Mouse (Mus musculus) left cerebral cortex, postnatal 10 days (tissue): ENCODE measurements around the gene Mki67. TPM values are rescaled to one million over a fixed set of nuclear protein-coding genes. Genes with fewer than 3 reads are reported as not detected.
"Not testable (repeated sequence)": the region's sequence is repeated elsewhere in the genome, so short reads cannot be mapped to it uniquely, and the experiment has no call there.

Source experiments
- DNase-seq, 2 experiments: peaks; one replicate each; pipeline ENCODE4 v3.0.0; 2021 to 2022; ENCODE audit warnings: low spot score in 2 of 2, mixed read lengths in 1 of 2; ENCODE audit errors: extremely low spot score in 1 of 2
- intact Hi-C: fragments of 180-260 bp; cut with DNase I; formaldehyde crosslinking; loops from one replicate; pipeline ENCODE4 v1.15.1; 2025
- total RNA-seq, 2 experiments: library from RNA; stranded (reverse); gene quantifications; 2 replicates each; pipeline ENCODE4 v1.2.3; 2021

Gene Mki67
- total RNA-seq, 2 experiments from 2014 or later: 5.8 to 5.9 TPM

- no peak for DNase-seq
- intact Hi-C loops: no loop called here
Observed at GRCm38 (mm10) chr7:135722011-135722838, 6.1 kb upstream of the Mki67 start.

DNA sequence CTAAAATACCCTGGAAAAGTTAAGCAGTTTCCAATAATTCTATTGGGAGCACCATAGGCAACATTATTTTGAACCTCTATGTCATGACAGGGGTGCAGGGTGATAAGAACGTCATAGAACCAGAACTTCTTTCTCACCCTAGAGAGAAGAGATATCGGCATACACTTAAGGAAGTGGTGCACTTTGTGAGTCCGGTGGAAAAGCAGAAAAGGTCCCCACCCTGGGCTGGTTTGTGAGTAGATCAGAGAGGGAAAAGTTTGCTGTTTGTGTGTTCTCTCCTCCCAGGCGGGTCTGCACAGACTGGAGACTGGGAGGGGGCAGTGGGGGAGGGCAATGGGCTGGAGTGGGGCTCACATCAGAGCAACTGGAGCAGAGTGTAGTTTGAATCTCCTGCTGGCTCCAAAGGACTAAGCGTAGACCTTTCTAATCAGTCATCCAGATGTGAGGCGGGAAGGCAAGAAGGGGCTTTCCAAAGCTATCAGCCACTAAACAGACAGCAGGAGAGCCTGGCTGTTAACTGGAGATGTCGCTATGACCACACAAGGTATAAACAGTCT lies 5.4 kb upstream of the Mki67 start:
- intact Hi-C loops: no loop called here
- DNase-seq: no peak

GRCm38 (mm10) chr7:135716968-135717557 lies 902 bp upstream of the Mki67 start:
- intact Hi-C loops: no loop called here
- DNase-seq: no peak

GRCm38 (mm10) chr7:135716445-135716877 lies 300 bp upstream of the Mki67 start:
- intact Hi-C loops: no loop called here
- peak; percentile 82 to 94 for DNase-seq

DNA sequence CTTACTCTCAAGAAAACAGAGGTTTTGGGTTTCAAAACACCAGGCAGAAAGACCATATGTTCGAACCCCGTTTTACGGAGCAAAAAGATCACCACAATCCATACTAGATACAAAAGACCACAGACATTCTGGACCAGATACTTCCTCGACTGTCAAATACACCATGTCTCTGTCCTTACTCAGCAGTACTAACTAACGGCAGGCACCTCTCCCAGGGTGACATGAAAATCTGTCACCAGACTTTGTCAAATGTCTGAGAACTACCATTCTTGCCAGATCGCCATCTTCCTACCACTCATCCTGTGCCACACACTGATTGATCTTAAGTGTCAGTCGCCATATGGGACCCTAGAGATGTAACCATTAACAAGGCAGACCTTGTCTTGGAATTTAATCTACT lies 995 bp downstream of the Mki67 start:
- DNase-seq: no peak
- intact Hi-C loops: no loop called here

DNA sequence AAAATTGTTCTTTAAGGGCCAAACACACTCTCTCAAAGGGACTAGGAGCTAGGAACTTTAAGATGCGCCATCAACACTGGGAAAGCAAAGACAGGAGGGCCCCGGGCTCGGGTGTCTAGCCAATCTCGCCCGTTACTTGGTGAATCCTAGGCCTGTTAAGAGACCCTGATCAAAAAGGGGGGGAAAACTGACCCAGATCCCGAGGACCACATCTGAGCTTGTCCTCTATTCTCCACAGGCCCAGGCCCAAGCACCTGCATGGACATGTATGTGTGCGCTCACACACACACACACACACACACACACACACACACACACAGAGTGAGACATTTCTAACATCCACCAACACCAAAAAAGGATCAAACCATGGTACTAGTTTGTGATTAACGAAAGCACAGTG lies 2.8 kb downstream of the Mki67 start:
- no peak for DNase-seq
- intact Hi-C loops: no loop called here

DNA sequence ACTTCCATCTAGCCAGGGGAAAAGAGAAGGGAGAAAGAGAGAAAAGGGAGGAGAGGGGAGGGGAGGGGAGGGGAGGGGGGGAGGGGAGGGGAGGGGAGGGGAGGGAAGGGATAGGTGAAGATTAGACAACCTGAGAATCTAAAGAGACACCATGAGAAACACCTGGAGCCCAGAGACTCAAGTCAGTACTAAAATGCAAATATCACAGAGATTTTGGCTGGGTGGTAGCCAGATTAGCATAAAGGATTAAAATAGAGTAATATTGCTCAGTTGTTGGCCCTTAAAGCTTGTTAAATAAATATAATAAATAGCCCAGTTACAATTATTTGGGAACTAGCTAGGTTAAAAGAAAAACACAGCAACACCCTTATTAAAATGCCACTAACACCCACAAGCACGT lies 3.6 kb downstream of the Mki67 start:
- no peak for DNase-seq
- intact Hi-C loops: no loop called here

GRCm38 (mm10) chr7:135710702-135711101 lies 5.5 kb downstream of the Mki67 start:
- intact Hi-C loops: no loop called here
- DNase-seq: no peak

DNA sequence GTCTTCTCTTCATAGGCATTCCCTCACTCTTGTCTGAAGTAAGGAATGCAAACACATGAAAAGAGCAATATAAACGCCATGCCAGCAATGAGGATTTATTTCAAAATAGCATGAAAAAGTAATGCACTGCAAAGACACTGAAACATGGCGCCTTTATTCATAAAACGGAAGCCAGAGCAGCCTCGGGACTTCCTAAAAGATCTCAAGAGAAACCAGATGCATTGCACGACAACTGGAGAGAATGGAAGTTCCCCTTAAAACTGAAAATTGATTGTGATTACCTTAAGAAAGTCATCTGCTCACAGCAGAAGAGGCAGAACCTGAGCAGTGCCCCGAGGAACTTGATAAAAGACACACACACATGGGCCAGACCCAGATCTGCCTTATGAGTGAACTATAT lies 10.4 kb downstream of the Mki67 start:
- intact Hi-C loops: no loop called here
- no peak for DNase-seq

DNA sequence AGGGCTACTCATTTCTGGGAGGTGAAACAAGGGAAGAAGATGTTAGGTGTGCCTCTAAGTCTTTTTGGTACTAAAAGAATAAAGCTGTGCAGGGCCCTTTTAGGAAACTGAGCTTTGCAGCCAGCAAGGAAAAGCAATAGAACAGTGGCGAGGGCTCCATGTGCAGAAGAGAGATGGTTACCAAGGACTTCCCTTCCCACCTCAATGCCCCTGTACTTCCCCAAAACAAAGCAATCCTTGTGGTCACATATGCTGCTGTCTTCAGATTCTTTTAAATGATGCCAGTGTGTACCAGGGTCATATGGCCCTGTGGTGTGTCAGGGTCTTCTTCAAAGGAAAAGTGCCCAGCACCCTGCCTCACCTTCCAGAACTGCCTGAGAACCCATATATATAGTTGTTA lies 11.1 kb downstream of the Mki67 start:
- intact Hi-C loops: no loop called here
- no peak for DNase-seq

DNA sequence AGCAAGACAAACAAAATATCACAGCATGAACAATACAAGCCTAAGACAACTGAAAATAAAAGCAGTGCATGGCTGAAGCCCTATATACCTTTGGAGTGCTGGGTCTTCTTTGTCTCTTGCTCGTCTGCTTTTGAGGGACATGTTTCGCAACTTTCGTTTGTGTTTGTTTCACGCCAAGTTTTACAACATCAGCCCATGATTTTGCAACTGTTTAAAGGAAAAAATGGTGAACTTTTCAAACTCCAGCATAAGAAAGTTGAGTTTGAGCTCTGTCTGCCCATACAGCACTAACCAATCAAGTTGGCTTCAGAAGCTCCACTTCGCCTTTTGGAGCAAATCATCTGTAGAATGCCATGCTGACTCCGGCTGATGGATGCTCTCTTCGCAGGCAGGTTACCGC lies 11.9 kb downstream of the Mki67 start:
- no peak for DNase-seq
- intact Hi-C loops: no loop called here

DNA sequence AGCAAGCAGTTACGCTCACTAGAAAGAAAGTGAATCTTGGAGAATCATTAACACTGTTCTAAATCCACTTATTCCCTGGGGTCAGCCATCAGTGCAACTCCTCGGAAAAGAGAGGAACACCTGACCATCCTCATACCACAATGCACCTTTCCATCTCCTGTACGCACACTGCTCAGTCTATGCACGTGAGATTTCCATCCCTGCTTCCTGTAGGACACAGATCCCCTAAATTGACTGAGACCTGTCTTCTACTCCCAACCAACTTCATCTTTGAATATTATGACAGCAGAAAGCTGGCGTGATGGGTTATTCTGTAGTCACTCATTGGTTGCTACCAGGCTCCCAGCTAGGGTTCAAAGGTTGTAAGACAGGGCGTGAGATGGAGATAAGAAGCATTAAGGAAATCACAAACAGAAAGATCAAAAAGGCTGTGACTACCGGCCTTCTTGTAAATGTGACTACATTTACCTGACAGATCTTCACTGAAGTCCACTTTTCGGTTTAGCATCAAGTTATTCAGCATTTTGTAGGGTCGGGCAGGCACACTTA lies 12.5 kb downstream of the Mki67 start:
- intact Hi-C loops: no loop called here
- no peak for DNase-seq

- intact Hi-C loops, DNase-seq: not testable (repeated sequence)
Observed at GRCm38 (mm10) chr7:135699351-135699750, 16.8 kb downstream of the Mki67 start.

GRCm38 (mm10) chr7:135698362-135698761 lies 17.8 kb downstream of the Mki67 start:
- intact Hi-C loops: no loop called here

GRCm38 (mm10) chr7:135697021-135697740 lies 19.0 kb downstream of the Mki67 start:
- intact Hi-C loops, DNase-seq: not testable (repeated sequence)

More at GRCm38 (mm10) chr7:135698362-135698761, 17.8 kb downstream of the Mki67 start:
- no peak for DNase-seq

GRCm38 (mm10) chr7:135696127-135696526 lies 20.0 kb downstream of the Mki67 start:
- intact Hi-C loops: no loop called here
- no peak for DNase-seq

- intact Hi-C loops: no loop called here
- no peak for DNase-seq
Observed at GRCm38 (mm10) chr7:135694796-135695195, 21.4 kb downstream of the Mki67 start.

DNA sequence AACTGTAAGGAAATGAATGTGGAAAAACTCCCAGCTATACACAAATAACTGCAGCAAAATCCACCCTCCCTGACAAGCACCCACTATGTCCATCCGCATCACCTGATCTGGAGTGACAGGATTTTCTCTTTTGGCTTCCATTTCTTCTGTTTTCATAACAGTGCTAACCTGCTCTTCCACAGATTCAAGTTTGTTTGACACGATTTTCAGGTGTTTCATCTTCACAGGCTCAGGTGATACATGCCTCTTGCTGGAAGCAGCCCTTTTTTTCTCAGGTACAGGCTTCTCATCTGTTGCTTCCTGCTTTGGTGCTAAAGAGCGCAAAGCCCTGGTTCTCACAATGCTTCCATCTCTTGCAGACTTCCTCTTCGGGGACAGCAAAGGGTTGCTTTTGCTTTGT lies 22.0 kb downstream of the Mki67 start:
- DNase-seq: no peak
- intact Hi-C loops: no loop called here

DNA sequence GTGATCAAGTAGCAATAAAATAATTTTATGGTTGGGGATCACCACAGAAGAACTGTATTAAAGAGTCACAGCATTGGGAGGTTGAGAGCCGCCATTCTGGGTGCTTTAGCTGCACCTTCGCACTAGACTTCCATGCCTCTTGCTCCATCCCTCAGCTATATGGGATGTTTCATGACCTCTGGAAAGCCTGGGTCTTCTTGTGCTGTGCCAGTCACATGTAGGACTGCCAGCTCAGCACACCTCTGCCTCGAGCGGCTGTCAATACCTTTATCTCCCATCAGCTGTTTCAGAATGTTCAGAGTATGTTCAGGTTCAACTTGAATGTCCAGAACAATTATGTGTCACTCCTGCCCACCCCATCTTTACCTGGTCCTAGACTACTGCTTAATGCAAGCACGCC lies 24.2 kb downstream of the Mki67 start:
- DNase-seq: no peak
- intact Hi-C loops: no loop called here
